Mouse (Mus musculus) liver, adult (tissue): ENCODE measurements at regions not wholly inside any gene's neighbourhood (a gene's known extent, or its start where the extent isn't known, plus 50 kb on each side); places are given as distances from the start of the nearest gene placed in this dataset.

Experiments
- GATA4 ChIP-seq: IDR thresholded peaks from 2 replicates; pipeline ENCODE4 v1.6.1; 2014; ENCODE audit warnings: mild to moderate bottlenecking, low read length; ENCODE audit not compliant: insufficient replicate concordance

GRCm38 (mm10) chr11:112055591-112055990 is 726.4 kb upstream of the Sox9 start:
- TF ChIP-seq GATA4, result no peak

GRCm38 (mm10) chr11:112067176-112067575 is 714.8 kb upstream of the Sox9 start:
- TF ChIP-seq GATA4, result no peak

DNA sequence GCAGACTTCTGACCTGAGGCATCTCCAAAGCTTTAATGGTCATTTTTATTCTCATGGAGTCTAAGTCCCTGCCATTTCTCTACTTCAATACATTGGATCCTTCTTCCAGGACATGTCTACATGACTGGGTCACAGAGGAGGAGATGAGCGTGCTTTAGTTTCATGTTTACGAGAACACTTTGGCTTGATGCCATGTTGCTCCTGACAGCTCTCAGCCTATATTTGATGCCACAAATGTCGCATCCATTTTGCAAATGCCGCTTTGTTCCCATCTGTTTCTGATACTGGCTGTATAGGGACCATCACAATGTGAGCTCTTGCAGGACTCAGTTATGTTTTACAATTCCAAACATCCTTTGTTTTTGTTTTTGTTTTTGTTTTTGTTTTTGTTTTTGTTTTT is 713.2 kb upstream of the Sox9 start:
- no peak for TF ChIP-seq GATA4

GRCm38 (mm10) chr11:112071571-112071970 is 710.5 kb upstream of the Sox9 start:
- TF ChIP-seq GATA4, result no peak

- TF ChIP-seq GATA4, result no peak
Measured at GRCm38 (mm10) chr11:112081386-112081785, 700.6 kb upstream of the Sox9 start.

GRCm38 (mm10) chr11:112083019-112083418 is 699.0 kb upstream of the Sox9 start:
- TF ChIP-seq GATA4, result no peak

- TF ChIP-seq GATA4, result no peak
Measured at GRCm38 (mm10) chr11:112092168-112092567, 689.9 kb upstream of the Sox9 start.

- TF ChIP-seq GATA4, result no peak
Measured at GRCm38 (mm10) chr11:112095009-112095408, 687.0 kb upstream of the Sox9 start.

DNA sequence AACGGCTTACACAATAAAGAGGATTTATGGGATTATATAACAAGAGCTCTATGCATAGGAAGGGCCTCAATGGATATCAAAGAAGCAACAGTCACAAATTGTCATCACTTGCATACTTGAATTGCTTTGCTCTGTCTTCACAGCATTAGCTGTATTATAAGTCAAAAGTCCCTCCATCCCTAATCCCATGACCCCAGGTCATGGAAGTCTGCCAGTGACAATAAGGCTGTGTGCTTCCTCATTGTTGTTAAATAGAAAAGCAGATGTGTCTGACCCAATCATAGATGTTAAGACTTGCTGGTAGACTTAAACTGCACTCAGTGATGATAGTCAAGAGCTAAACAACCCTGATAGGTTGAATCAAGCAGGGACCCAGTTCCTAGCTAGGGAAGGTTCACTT is 683.9 kb upstream of the Sox9 start:
- no peak for TF ChIP-seq GATA4

DNA sequence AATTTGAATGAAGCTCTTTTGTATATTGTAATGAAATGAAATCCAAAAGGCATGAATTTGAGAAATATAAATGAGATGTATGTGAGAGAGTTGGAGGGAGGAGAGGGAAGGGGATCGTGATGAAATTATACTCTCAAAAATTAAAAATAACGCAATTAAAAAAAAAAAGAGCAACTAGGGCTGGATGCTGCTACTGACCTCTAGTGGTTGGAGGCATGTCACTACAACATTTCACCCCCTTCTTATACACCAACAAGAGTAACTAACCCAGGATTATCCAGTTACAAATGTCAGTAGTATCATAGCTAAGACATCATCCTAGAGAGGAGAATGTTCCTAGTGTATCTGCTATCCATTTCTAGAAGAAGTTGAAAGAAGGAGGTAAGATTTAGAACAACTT is 678.8 kb upstream of the Sox9 start:
- TF ChIP-seq GATA4, result no peak

DNA sequence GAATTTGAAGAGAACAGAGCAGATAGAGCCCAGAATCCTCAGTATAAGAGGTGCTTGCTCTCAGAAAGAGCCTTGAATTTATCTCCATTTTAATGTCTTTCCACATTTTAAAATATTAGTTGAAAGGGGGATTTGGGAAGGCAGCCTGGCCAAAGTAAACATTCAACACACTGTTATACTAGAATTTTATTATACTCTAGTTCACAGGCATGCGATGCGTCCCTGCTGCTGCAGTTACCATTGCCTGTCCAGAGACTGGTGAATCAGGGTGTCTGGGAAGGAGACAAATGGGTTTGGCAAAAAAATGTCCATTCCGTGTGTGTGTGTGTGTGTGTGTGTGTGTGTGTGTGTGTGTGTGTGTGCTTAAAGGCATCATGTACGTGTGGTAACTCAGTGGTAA is 675.1 kb upstream of the Sox9 start:
- TF ChIP-seq GATA4, result no peak

DNA sequence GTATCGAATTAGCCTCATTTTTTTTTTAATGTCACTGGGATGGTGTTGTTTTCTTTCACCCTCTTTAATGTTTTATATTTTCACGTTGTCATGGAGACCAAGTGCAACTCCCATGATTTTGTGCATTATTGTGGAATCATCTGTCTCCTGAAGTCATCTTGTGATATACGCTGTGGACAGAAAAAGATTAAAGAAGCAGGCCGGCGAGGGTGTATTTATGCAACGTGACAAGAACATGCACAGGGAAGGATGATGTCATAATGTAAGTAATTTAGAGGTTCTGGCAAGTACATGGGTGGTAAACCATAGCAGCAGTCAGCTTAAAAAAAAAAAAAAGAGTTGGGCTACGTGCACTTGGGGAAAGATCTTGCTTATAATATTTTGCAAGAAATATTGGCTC is 674.7 kb upstream of the Sox9 start:
- TF ChIP-seq GATA4, result no peak

DNA sequence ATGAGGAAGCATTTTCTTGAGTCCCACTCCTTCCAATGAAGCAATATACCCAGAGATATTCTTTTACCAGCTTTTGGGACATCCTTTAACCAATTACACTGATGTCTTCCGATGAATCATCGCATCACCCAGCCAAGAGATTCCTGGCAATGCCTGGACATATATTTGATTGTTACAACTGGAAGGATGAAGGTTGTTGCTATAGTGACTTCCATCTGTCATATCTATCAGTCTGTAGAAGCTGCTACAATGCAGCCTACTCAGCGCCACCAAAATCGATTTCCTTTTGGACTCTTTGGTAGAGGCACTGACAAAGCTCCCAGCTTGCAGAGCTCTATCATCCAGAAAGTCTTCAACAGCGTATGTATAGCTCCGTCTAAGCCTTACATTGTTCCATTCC is 661.0 kb upstream of the Sox9 start:
- no peak for TF ChIP-seq GATA4

DNA sequence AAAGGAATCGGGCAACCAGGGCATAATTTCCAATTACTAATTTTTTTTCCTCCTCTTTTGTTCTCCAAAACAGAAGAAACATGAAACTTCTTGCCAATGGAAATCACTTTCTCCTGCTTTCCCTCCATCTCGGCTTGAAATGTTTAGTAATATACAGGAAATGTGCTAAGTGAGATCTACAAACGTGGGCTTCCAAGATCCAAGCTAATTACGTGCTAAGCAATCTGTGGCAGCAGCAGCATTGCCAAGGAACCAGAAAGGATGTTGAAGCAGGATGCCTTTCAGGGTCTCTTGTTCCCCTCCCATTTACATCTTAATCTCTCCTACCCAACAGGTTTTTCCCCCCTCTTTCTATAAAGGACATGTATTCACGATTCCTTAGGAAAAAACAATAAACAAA is 660.2 kb upstream of the Sox9 start:
- TF ChIP-seq GATA4, result no peak

GRCm38 (mm10) chr11:112125249-112125933 is 656.6 kb upstream of the Sox9 start:
- no peak for TF ChIP-seq GATA4

- TF ChIP-seq GATA4, result no peak
Measured at GRCm38 (mm10) chr11:112130090-112130489, 651.9 kb upstream of the Sox9 start.

- TF ChIP-seq GATA4, result no peak
Measured at GRCm38 (mm10) chr11:112137401-112138020, 644.5 kb upstream of the Sox9 start.
